Mouse (Mus musculus) urinary bladder, postnatal 4 days (tissue): ENCODE data around the gene Slc25a20.
"Not testable (repeated sequence)": the region's sequence is repeated elsewhere in the genome, so short reads cannot be mapped to it uniquely, and the experiment has no call there.

ENCODE experiments used
- DNase-seq, 2 experiments: peaks; one replicate each; pipeline ENCODE4 v3.0.0; 2021 to 2022; ENCODE audit warnings: low spot score in 2 of 2

Slc25a20 gene

DNA sequence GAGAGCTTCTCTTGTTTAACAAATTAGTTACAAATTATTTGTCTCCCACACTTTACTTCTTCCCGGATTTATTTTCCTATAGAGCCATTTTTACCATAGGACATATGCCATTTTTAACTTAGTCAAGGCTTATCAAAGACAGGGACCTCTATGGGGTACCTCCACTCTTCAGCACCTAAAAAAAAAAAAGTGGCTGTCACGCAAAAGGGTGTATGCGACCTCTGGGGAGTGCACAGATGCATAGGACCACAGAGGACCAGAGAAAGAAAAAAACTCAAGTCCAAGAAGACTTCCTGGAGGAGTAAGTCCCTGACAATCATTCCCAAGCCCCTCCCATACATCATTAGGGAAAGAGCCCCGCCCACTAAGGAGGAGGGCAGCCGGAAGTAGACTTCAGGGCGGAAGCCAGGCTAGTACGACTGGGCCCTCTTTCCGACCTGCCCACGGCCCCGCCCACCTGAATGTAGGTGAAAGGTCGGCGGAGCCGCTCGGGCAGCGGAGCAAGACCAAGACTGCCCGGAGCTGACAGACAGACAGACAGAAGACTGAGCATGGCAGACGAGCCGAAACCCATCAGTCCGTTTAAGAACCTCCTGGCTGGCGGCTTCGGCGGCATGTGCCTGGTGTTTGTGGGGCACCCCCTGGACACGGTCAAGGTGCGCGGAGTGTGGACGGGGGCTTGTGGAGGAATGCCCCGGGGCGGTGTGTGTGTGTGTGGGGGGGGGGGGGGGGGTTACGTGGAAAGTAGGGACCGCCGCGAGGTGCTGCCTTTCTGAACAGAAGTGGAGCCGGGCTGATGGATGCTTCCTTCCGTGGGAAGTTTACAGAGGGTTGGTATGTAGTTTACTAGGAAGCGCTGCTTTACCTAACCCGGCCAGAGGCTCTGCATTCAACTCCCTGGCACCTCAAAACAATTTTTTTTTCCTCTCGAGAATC, at the start of gene Slc25a20:
Gene Slc25a20 (plus strand): TSS at position 412 of the 936 bp plus-strand sequence.
- DNase-seq = peak; percentile 77 to 84

DNA sequence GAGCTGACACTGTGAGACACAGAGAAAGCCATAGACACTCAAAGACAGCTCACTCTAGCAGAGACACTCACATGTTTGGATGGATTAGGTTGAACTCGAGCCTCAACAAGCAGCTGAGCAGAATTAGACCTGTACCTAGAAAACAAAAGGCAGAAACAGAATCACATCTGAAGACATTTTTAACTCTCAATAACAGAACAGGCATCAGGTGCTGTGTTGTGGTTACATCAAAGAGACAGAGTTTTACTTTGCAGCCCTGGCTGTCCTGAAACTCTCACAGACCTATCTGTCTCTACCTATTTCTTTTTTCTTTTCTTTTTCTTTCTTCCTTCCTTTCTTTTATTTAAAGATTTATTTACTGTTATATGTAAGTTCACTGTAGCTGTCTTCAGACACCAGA, 44.6 kb upstream of the Slc25a20 start:
- DNase-seq = no peak

DNA sequence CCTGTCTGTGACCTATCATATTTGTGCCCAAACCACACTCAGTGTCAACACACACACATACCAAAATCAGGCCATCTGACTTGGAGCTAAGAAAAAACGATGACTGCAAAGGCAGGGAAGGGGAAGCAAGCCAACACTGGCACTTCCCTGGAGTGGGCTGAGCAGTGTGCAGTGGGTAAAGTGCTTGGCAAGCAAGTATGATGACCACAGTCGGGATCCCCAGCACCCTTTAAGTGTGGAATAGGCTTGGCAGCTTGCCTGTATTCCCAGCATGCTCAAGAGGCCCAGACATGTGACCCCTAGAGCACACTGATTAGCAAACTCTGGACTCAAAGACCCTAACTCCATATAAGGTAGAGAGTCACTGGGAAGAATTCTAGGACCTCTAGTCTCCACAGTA, 35.4 kb upstream of the Slc25a20 start:
- no peak for DNase-seq

DNA sequence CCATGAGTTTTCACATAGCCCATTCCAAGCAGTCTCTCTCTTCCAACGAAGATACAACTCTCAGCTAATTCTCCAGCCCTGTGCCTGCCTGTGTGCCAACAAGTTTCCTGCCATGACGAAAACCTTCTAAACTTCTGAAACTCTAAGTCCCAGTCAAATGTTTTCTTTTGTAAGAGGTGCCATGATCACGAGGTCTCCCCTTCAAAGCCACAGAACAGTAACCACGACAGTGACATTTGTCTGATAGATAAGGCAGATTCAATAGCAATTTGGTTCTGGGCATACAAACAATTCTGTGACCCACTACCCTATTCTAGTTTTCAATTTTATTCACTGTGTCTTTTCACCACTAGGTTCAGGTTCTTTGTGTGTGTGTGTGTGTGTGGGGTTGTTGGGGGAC, 33.7 kb upstream of the Slc25a20 start:
- DNase-seq = no peak

DNA sequence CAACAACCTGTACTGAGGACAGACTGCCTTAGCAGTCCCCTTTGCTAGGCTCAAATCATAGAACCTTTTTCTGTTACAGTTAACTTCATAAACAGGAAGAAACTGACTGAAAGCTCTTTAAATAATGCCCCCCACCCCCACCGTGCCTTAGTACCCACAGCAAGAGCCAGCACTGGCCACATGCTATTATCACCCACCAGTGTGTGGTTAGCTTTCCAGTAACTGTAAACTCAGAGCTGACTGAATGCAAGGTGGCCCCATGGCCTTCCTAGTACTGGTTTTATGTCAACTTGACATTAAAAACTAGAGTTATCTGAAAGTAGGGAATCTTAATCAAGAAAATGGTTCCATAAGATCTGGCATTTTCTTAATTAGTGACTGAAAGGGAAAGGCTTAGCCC, 31.2 kb upstream of the Slc25a20 start:
- DNase-seq = no peak

DNA sequence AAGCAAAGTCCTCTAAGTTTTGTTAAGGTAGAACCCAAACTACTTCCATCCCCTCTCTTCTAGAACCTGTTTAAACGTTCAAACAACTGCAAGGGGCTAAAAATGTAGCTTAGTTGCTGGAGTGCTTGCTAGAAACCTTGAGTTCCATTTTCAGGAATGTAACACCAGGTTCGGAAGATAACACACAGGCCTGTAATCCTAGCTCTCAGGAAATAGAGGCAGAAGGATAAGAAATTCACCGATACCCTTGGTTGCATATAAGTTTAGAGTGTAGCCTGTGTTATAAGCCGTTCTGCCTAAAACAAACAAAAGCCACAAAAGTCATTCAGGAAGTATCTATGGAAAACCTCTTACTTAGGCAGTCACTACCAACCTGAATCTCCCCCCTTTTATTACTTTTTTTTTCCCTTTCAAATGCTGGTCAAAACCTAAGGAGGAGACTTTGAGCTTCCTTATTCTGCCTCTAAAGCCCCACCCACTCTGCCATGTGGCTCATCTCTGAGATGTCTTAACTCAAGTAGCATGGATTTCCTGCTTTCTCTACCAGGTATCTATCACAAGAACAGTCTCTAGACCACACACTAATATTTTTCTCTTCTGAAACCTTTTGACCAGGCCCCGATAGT, 30.1 kb upstream of the Slc25a20 start:
- DNase-seq = no peak

DNA sequence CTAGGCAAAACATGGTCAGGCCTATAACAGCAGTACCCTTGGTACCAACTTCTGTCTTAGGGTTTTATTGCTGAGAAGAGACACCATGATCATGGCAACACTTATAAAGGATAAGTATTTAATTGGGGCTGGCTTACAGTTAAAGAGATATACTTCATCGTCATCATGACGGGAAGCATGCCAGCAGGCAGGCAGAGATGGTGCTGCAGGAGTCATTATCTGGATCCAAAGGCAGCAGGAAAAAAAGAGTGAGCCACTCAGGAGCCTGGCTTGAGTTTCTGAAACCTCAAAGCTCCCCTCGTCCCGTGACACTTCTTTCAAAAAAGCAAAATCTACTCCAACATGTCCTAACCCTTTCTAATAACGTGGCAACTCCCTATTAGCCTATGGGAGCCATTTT, 29.5 kb upstream of the Slc25a20 start:
- DNase-seq = no peak

DNA sequence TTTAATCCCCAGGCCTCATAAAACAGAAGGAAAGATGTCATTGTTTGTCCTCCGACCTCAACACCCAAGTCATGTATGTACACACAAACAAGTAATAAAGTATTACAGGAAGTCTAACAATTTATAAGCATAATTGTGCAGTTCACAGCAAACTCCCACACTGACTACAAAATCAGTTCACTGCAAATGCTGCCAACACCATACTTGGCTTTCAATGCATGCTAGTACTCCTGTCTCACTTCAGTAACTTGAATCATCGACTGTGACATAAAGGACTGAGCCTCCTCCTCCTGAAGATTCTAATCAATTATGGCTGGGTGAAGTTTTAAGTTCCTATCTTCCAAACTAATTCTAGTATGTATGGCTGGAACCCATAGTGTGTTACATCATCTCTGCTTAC, 28.0 kb upstream of the Slc25a20 start:
- no peak for DNase-seq

DNA sequence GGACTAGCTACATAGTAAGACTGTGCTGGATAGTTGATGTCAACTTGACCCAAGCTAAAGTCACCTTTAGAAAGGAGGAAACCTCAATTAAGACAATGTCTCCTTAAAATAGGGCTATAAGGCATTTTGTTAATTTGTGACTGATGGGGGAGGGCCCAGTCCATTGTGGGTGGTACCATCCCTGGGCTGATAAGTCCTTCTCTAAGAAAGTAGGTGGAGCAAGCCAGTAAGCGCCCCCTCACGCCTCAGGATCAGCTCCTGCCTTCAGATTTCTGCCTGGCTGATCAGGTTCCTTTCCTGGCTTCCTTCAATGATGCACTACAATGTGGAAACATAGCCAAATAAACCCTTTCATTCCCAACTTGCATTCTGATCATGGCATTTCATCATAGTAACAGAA, 26.5 kb upstream of the Slc25a20 start:
- DNase-seq = no peak

DNA sequence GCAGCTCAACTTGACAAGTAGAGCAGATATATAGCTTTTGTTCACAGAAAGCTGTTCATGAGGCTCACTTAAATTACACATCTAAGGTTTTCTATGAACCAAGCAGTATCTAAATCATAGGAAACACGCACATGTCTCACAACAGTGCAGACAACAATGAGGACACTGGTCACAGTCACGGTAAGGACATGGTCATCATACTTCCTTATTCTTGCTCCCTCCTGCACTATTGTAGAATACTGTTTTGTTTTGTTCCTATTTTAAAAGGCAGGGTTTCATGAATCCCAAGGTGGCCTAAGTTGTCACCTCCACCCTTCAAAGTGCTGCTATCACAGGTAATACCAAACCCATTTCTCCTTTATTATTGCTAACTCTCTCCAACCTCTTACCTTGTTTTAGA, 22.1 kb upstream of the Slc25a20 start:
- no peak for DNase-seq

DNA sequence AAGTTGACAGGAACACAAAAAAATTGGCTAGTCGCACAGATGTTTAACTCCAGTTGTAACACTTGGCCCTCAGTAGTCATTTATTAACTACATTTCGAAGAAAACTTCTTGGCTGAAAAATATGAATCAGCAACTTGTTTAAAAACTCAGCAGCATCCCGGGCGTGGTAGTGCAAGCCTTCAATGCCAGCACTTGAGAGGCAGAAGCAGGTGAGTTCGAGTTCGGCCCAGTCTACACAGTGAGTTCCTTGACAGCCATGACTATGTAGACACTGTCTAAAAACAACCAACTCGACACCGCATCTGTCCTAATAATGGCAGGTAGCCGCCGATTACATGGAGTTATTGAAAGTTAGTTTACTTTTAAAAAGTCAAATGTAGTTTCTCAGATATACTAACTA, 13.7 kb upstream of the Slc25a20 start:
- DNase-seq = no peak

DNA sequence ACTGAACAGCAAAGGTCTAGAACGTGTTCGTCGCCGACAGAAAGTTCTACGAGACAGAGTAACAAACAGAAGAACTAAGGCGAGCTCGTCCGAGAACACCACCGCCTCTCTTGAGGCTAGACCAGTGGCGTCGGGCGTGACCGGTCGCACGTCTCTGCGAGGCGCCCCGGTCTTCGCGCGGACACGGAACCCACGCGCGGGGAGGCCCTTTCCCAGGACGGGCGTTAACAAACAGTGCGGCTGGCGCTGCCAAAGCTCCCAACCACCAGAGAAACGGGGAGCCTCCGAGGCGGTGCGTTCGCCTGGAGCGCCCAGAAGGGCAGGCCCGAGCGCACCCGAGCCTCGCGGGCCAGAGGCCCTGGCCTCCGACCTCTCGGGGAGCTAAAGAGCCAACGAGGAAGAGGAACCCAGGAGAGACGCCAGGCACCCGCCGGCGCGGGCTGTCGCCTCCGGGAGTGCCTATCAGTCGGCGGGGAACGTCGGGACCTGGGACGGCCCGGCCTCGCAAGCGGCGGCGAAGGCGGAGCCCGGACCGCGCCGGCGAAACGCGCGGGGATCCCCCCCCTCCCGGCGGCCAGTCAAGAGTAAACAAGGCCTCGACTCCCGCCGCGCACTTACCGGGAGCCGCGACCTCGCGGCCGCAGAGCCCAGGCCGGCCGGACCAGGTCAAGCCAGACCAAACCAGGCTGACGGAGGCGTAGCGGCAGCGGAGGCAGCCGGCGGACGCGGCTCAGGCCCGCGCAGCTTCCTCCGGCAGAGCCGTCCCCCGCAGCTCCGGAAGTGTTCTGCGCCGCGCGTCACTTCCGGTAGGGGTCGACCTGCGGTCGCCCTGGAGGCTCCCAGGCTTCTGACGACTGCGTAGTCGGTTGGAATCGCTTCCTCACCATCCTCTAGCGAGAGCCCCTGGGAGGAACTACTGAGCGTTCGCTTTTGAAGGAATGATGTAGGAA, 13.0 kb upstream of the Slc25a20 start, which contains the start of gene Arih2:
Gene Arih2 (minus strand): TSS at position 776 of the 950 bp plus-strand sequence.
- peak; percentile 85 to 89 for DNase-seq

DNA sequence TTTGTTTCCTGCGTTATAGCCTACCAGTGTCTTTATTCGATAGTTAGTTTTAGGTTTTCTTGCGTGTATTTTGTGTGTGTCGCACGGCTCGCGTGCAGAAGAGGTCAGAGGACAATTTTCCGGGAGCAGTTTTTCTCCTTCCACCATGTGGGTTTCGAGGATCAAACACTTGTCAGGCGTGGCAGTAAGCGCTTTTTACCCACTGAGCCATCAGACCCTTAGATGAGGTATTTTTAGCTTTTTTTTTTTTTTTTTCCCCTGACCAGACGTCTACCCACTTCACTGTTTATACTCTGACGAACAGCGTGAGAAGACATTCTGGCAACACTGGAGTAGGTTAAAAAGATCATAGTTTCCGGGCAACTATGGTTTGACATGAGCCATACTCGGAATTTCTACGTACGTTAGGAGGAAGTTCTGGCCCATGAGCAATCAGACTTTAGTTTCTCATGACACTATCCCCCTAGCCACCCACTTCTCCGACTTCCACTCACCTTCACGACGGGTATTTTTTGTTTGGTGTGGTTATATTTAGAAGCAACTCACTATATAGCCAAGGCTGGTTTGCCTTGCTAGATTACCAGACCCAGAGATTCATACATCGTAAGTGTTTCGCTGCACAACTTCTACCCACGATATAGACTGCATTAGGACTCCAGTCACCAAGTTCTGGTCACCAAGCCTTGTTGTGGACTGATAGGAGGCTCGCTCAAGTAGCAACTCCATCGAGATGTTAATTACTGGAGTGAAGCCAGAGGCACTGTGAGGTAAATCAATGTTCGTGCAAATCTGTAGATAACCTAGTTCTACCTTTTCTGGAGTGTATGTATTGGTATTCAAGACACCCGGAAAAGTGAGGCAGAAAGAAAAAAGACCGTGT, 12.1 kb upstream of the Slc25a20 start:
- no peak for DNase-seq

DNA sequence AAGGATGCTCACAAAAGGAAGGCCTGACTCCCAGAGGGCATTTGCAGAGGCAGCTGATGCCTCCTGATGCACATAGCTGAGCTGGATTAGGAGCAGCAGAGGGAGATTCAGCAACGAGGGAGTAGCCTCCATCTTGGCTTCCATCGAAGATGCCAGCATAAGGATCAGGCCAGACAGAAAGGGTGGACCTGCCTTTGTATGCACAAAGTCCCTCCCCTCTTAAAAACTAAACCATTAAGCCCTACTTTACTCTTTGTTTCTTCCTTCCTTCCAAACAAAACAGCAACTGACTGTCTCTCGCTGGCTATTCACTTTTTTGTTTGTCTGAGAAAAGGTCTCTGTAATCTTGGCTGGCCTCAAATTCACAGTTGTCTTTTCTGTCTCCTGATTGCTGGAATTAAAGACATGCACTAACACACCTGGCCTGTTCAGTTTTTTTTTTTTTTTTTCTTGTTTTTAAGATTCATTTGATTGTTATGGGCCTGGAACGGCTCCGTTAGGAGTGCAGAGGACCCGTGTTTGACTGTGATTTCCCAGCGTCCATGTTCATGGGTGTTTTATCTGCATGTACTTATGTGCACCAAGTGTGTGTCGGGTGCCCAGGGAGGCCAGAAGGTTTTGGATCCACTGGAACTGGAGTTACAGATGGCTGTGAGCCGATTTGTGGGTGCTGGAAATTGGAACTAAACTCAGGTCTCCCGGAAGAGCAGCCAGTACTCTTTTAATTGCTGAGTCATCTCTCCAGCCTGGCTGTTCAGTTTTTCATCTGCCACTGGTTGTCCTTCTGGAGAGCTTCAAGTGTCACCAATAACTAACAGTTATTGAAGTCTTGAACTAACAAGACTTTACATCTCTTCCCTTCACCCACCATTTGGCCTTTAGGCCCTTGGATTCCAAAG, 7.1 kb upstream of the Slc25a20 start:
- DNase-seq = no peak

DNA sequence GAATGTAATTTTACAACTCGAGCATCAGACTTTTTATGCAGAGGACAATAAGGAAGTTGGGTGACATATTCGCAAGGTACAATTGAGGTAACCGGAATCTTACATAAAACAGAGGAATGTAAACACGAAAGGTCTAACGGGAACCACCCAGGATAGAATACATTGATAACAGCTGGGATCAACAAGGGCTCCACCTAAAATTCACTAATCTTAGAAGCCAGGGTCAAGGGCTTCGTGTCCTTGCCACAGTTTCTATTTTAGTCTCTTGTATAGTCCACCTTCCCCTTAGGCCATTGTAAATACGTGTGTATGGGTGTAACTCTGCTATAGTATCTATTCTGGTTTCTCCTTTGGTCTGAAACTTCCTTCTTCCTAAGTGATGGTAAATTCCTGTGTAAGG, 6.0 kb upstream of the Slc25a20 start:
- DNase-seq = not testable (repeated sequence)

DNA sequence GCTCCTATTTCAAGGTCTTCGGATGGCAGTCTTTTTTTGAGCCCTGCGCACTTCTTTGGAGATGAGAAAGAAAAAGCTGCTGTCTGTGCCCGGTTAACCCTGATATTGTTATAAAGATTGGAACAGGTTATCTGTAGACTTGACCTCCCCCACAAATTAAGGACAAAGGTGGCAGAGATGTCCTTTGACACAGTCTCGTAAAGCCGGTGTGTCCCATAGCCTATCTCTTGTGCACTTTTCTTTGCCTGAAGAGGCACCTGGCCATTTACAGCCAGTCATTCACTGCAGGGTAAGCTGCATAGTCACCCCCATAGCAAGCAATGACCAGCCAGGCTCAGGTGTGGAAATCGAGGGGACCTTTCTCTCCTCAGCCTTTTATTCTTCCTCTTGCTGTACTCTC, 772 bp downstream of the Slc25a20 start:
- no peak for DNase-seq

DNA sequence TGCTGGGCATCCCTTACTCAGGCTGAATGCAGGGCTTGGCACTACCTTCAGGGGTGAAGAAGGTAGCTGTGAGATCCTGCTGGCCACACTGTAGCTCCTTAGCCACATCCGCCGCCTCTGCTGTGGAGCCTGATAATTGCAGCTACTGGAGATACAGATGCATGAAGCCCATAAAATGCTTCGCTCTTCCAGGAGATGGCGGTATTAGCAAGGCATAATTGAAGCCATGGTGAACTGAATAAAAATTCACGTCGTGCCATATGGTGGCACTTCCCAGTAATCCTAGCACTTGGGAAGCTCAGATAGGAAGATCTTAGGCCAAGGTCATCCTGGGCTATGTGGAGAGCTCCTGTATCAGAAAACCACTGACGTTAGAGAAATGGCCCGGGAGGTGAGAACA, 8.0 kb downstream of the Slc25a20 start:
- DNase-seq = no peak

DNA sequence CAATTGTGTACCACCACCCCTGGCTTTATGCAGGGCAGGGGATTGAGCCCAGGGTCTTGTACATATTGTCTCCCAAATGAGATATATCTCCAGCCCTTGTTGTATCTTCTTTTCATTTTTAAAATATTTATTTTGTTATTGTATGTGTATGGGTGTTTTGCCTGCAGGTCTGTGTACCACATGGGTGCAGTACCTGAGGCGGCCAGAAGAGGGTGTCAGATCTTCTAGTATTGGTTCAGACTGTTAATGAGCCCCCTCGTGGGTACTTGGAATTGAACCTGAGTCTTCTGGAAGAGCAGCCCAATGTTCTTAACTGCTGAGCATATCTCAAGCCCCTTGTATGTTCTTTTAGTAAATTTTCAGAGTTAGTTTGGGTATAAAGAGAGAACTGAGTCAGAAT, 11.3 kb downstream of the Slc25a20 start:
- DNase-seq = no peak

DNA sequence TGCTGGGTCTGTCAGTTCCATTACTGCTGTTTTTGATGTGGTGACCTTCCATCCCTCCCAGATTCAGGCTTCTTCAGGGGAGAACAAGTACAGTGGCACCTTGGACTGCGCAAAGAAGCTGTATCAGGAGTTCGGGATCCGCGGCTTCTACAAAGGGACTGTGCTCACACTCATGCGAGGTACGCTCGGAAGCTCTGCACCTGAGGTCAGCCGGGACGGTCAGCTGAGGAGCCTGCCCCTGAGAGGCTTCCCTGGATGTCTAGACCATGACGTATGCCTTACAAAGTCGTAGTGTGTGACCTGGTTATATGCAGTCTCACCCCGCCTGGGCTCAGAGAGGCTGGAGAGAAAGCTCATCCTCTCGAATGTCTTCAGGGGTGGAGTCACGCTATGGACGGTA, 18.1 kb downstream of the Slc25a20 start:
- DNase-seq = no peak

DNA sequence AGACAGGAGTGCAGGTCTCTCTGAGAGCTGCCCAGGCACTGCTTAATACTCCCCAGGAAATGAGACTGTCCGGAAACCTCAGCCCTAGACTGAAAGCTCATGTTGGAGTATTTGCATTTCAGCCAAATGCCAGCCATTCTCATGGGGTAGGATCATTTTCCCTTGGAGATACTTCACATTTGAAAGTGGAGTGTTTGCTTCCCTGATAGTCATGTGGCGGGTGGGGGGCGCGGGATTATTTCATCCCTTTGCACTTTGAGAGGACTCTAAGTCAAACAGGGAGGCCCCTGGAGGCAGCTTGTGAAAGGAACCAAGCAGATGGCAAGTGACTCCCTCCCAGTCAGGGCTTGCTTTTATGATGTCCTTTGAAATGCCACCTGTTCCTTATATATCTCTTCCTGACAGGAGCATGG, 24.6 kb downstream of the Slc25a20 start:
- no peak for DNase-seq
